Mouse (Mus musculus): ENCODE measurements at regions not wholly inside any gene's neighbourhood (a gene's known extent, or its start where the extent isn't known, plus 50 kb on each side); places are given as distances from the start of the nearest gene placed in this dataset.

DNA sequence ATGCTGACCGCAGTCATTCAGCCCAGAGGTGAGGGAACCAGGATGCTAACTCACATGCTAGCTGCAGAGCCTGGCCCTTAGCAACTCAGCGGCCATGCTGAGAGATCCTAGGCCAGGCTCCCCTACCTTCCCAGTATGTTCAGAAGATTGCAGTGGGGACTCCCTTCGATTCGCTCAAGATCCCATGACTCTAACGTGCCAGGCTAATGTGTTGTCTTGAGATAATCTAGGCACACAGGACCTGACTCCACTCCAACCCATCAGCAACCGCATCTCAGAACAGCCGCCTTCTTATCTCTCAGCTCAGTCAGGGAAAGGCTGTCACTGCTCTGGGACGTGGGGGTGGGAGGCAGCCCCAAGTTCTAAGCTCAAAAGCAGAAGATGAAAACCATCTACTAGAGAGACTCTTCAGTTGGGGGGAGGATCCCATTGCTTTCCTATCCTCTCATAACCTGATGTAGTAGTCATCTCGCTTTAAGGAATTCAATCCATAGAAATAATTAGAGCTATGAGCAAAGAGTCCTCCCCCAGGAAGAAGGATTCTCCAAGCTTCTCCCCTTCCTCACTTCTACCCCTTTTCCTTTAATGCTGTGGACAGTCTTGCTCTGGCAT lies 114.2 kb upstream of the Kit start:
- Histone ChIP-seq H3K36me3 (no peaks in the 10 kb centered on the region), H3K27ac (no peak overlapping the region), H3K9ac (no peak overlapping the region), H3K27me3 (no peaks in the 10 kb centered on the region), H3K4me3 (no peak overlapping the region), H3K9me3 (no peaks in the 10 kb centered on the region), H3K4me2 (no peak overlapping the region), H3K4me1 (replicated peaks) (no peaks in the 10 kb centered on the region)
- ATAC-seq (ENCODE audit: low FRiP score): no peak
- 85% methylated on average over 9 of the region's 9 CpGs for WGBS

DNA sequence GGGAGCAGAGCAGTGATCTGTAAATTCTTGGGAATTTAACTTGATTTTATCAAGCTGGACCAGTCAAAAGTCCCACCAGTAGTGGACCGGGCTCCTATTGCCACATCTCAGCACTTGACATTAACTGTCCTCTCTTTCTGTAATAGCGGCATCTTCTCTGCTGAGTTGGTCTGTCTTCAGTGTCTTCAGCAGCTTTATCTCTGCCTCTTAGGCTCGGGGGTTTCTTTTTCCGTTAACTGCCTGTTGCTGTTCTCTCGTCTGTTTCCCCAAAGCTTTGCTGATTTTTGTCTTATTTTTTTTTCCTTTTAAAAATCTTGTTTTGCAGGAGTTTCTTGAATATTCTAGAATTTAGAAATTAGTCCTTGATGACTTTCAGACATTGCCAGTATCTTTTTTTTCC lies 113.3 kb upstream of the Kit start:
- Histone ChIP-seq H3K9ac (no peak overlapping the region), H3K4me1 (replicated peaks) (no peaks in the 10 kb centered on the region; the same call in 1 of the 2 replicates), H3K27me3 (no peaks in the 10 kb centered on the region), H3K36me3 (no peaks in the 10 kb centered on the region), H3K9me3 (no peaks in the 10 kb centered on the region), H3K4me3 (no peak overlapping the region), H3K4me2 (no peak overlapping the region), H3K27ac (no peak overlapping the region)
- 88% methylated on average over 5 of the region's 5 CpGs for WGBS
- ATAC-seq (ENCODE audit: low FRiP score): no peak

DNA sequence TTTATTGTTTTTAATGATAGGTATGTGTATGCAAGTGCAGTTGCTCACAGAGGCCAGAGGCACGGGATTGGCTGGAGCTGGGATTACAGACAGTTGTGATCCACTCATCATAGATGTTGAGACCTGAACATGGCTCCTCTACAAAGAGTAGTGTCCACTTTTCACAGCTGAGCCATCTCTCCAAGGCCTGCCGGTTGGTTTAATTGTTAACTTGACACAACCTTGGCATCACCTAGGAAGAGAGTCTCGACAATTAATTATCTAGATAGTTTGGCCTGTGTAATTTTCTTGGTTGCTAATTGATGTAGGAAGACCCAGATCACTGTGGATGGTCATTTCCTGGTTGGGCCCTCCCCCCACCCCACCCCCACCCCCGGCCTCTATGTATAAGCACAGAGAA lies 111.1 kb upstream of the Kit start:
- Histone ChIP-seq H3K27me3 (no peaks in the 10 kb centered on the region), H3K4me3 (no peak overlapping the region), H3K4me1 (replicated peaks) (peaks cover 3% of the 10 kb centered on the region; the same call in 1 of the 2 replicates), H3K4me2 (no peak overlapping the region), H3K36me3 (no peaks in the 10 kb centered on the region), H3K27ac (no peak overlapping the region), H3K9me3 (no peaks in the 10 kb centered on the region), H3K9ac (no peak overlapping the region)
- no peak for ATAC-seq (ENCODE audit: low FRiP score)
- WGBS: 93% methylated on average over 4 of the region's 4 CpGs

DNA sequence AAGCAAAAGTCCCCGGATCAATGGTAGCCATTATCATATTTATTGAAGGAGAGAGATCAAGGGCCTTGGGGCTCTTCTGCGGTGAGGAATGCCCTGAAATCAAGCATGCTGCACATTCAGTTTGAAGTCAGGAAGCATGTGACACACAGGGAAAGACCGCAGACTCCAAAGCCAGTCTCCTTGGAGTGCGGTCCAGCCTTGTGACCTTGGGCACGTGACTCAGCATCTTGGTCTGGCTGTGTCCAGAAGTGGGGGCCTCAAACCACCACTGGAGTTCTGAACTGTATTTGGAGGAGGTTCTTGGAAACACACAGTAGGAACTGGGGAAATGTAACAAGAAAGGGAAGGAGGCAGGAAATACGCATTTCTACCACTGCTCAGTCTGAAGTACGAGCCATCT lies 109.0 kb upstream of the Kit start:
- Histone ChIP-seq H3K9me3 (no peaks in the 10 kb centered on the region), H3K9ac (no peak overlapping the region), H3K4me2 (no peak overlapping the region), H3K27me3 (no peaks in the 10 kb centered on the region), H3K27ac (no peak overlapping the region), H3K36me3 (no peaks in the 10 kb centered on the region), H3K4me3 (no peak overlapping the region), H3K4me1 (replicated peaks) (peaks cover 3% of the 10 kb centered on the region; the same call in 1 of the 2 replicates)
- 87% methylated on average over 7 of the region's 7 CpGs for WGBS
- ATAC-seq (ENCODE audit: low FRiP score): no peak

DNA sequence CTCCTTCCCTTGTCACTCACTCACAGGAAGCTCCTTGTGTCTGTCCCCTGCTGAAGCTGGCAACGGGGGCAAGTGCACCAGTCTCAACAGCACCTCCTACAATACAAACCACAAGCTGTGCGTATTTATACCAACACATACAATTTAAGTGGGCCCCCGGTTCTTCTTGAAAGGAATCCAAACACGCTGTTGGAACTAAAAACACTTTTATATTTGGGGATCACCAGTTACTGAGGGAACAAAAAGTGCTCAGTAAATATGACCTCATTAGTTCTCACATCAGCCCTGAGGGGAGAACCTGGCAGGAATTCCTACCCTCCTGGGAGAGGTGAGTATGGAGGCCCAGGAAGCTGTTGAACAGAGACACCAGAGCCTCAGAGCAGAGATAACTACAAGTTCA lies 107.8 kb upstream of the Kit start:
- 79% methylated on average over 4 of the region's 4 CpGs for WGBS
- H3K9ac ChIP-seq: no peak overlapping the region
- no peak overlapping the region for H3K4me3 ChIP-seq
- peaks cover 3% of the 10 kb centered on the region; the same call in 1 of the 2 replicates for H3K4me1 ChIP-seq (replicated peaks)
- no peaks in the 10 kb centered on the region for H3K27me3 ChIP-seq
- H3K4me2 ChIP-seq: no peak overlapping the region
- no peak for ATAC-seq (ENCODE audit: low FRiP score)
- no peak overlapping the region for H3K27ac ChIP-seq
- H3K36me3 ChIP-seq: no peaks in the 10 kb centered on the region
- no peaks in the 10 kb centered on the region for H3K9me3 ChIP-seq

DNA sequence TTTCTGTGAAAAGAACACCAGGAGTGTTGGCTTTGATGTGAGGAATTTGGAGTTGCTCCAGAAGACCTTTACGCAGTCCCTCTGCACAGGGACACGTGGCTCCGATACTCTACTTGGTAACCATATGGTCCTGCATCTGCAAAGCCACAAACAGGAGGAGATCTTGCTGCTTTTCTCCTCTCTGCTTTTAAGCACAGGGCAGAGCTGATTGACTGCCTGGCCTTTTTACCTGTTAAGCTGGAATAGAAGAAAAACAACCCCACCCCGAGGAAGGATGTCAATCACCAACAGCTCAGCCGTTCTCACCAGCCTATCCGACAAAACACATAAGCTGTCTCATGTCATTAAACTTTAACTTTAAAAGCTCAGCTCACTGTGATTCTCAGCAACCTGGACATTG lies 106.8 kb upstream of the Kit start:
- no peak for ATAC-seq (ENCODE audit: low FRiP score)
- H3K4me3 ChIP-seq: no peak overlapping the region
- H3K9me3 ChIP-seq: no peaks in the 10 kb centered on the region
- H3K4me2 ChIP-seq: no peak overlapping the region
- peaks cover 8% of the 10 kb centered on the region; the same call in 1 of the 2 replicates for H3K4me1 ChIP-seq (replicated peaks)
- H3K9ac ChIP-seq: no peak overlapping the region
- no peaks in the 10 kb centered on the region for H3K36me3 ChIP-seq
- H3K27ac ChIP-seq: no peak overlapping the region
- 59% methylated on average over 6 of the region's 6 CpGs for WGBS
- no peaks in the 10 kb centered on the region for H3K27me3 ChIP-seq

DNA sequence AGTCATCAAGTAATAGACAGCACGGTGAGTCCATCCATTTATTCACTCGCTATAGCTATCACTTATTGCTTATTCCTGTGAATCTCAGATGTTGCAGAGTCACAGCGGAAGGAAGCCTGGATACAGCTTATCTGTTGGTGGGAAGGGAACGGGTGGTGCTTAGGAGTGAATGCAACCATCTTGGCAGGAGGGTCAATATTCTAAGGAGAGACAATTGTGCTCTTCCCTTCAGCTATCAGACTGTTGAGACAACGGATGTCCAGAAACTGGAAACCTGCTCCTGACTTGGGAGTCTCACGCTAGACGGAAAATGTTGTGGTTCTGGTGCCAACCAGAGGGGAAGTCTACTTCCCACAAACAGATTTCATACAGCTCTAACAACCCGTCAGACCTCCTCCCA lies 103.7 kb upstream of the Kit start:
- Histone ChIP-seq H3K4me1 (replicated peaks) (peaks cover 8% of the 10 kb centered on the region; the same call in 1 of the 2 replicates), H3K9ac (no peak overlapping the region), H3K9me3 (no peaks in the 10 kb centered on the region), H3K36me3 (no peaks in the 10 kb centered on the region), H3K27me3 (no peaks in the 10 kb centered on the region), H3K4me2 (no peak overlapping the region), H3K4me3 (no peak overlapping the region), H3K27ac (no peak overlapping the region)
- ATAC-seq (ENCODE audit: low FRiP score): no peak
- WGBS: 94% methylated on average over 8 of the region's 8 CpGs

DNA sequence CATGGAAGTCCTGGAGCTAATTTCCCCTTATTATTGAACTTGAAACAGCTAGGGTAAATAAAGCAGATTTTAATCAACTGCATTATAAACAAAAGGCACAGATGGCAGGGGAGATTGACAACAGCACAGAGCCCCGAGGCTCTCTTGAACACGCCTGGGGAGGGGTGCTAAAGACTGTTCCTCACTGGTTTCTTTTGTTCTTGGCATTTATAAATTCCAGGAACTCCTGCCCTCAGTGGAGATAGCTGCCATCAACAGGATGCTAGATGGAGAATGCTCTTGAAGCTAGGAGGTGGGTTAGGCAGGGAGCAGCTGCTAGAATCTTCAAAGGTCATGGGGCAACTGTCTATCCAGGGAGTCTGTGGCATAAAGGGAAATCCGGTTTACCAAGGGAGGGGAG lies 102.2 kb upstream of the Kit start:
- Histone ChIP-seq H3K9me3 (no peaks in the 10 kb centered on the region), H3K27me3 (no peaks in the 10 kb centered on the region), H3K36me3 (no peaks in the 10 kb centered on the region), H3K9ac (no peak overlapping the region), H3K4me1 (replicated peaks) (peaks cover 8% of the 10 kb centered on the region; the same call in 1 of the 2 replicates), H3K4me3 (no peak overlapping the region), H3K27ac (no peak overlapping the region), H3K4me2 (no peak overlapping the region)
- 11% methylated on average over 3 of the region's 3 CpGs for WGBS
- ATAC-seq (ENCODE audit: low FRiP score): no peak

DNA sequence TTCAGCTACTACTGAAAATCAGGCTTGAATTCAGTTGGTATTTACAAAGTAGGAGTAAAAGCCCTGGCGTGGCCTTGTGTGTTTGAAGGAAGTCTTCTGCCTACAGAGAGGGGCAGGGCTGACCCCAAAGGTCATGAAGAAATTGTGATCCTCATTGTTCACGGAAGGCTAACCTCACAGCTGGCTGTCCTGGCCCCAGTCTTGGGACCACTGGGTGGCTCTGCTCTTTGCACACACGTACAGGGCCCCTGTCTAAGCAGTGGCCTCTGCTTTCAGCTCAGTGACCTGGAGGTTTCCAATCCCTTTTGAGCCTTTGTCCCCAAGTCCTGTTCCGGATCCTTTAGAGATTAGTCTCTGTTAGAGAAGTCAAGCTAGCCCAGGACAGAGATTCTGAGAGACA lies 99.3 kb upstream of the Kit start:
- peaks cover 6% of the 10 kb centered on the region; the same call in 1 of the 2 replicates for H3K4me1 ChIP-seq (replicated peaks)
- no peak overlapping the region for H3K4me2 ChIP-seq
- ATAC-seq (ENCODE audit: low FRiP score): no peak
- no peak overlapping the region for H3K4me3 ChIP-seq
- WGBS: 11% methylated on average over 4 of the region's 4 CpGs
- H3K9ac ChIP-seq: no peak overlapping the region
- no peak overlapping the region for H3K27ac ChIP-seq
- no peaks in the 10 kb centered on the region for H3K36me3 ChIP-seq
- H3K27me3 ChIP-seq: no peaks in the 10 kb centered on the region
- no peaks in the 10 kb centered on the region for H3K9me3 ChIP-seq

DNA sequence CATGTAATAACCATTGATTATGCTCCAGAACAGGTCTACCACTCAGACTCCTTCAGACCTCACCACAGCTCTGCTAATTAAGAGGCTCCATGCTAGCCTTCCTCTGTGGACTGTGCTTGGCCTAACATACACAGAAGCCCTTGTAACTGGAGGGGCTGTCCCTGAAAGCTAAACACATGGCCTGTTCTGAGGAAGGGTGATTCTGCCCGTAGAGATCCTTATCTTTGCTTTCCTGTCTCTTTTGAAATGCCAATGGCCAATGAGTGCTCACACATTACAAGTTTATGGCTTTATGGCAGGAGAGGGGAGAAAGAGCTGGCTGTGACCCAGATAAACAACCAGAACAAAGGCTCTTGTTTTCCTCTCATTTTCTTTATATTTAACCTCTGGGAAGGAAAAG lies 96.2 kb upstream of the Kit start:
- WGBS: 29% methylated on average over 1 of the region's 1 CpGs
- Histone ChIP-seq H3K4me3 (no peak overlapping the region), H3K27me3 (no peaks in the 10 kb centered on the region), H3K27ac (no peak overlapping the region), H3K4me1 (replicated peaks) (peaks cover 5% of the 10 kb centered on the region), H3K4me2 (no peak overlapping the region), H3K36me3 (no peaks in the 10 kb centered on the region), H3K9ac (no peak overlapping the region), H3K9me3 (no peaks in the 10 kb centered on the region)
- no peak for ATAC-seq (ENCODE audit: low FRiP score)

DNA sequence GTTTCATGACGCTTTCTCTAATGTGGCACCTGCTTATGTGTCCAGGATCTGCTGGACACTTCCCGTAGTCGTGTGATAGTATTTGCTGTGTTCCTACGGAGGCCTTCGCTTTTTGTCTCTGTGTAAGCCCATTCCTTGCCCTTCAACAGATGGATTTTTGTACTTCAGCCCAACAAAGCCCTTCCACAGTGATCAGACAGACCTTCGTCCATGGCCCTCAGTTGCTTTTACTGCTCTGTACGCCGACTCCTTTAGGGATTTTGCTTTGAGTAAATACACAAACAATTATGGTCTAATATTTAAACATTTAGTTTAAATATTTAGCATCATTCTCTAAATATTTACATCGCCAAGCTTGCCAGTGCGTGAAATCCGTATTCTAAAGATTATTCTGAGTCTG lies 95.6 kb upstream of the Kit start:
- H3K36me3 ChIP-seq: no peaks in the 10 kb centered on the region
- H3K9me3 ChIP-seq: no peaks in the 10 kb centered on the region
- H3K4me1 ChIP-seq (replicated peaks): peaks cover 5% of the 10 kb centered on the region
- ATAC-seq (ENCODE audit: low FRiP score): no peak
- H3K27me3 ChIP-seq: no peaks in the 10 kb centered on the region
- no peak overlapping the region for H3K4me3 ChIP-seq
- H3K27ac ChIP-seq: no peak overlapping the region
- H3K4me2 ChIP-seq: no peak overlapping the region
- no peak overlapping the region for H3K9ac ChIP-seq
- 90% methylated on average over 11 of the region's 11 CpGs for WGBS

DNA sequence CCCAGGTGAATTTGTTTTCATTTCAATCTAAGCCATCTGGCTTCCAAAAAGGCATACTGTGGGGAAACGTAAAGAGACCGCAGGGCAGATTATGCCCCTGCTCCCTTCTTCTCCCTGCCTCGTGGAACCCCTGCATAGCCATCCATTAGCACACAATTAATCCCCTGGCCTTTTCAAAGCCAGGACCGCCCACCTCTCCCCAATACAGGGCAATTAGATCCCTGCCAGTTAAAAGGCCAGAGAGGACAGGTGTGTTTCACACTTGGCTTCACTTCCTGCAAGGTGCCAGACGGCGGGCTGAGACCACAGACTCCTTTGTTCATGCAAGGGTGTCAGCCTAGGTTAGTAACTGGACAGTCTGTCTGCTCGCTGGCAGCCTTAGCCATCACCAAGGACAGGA lies 93.1 kb upstream of the Kit start:
- Histone ChIP-seq H3K27me3 (no peaks in the 10 kb centered on the region), H3K4me1 (replicated peaks) (peaks cover 5% of the 10 kb centered on the region), H3K9ac (no peak overlapping the region), H3K36me3 (no peaks in the 10 kb centered on the region), H3K4me3 (no peak overlapping the region), H3K27ac (no peak overlapping the region), H3K9me3 (no peaks in the 10 kb centered on the region), H3K4me2 (no peak overlapping the region)
- no peak for ATAC-seq (ENCODE audit: low FRiP score)
- WGBS: 23% methylated on average over 7 of the region's 7 CpGs

DNA sequence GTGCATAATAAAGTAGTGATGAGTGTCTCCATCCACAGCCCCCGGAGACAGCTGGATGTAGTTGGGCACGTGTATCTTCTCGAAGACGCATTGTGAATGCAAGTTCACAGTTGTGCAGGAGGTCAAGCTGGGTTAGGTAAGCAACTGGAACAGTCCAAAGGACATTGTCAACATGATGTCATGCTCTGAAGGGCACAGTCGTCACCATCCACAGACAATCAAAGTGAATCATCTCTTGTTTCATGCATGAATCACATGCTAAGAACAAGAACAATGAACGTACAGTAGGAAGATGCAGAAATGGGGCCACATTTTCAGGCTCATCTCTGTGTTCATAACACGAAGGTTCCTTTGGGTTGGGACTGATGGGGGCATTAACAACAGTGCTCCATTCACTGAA lies 90.4 kb upstream of the Kit start:
- H3K4me3 ChIP-seq: no peak overlapping the region
- peaks cover 5% of the 10 kb centered on the region for H3K4me1 ChIP-seq (replicated peaks)
- no peaks in the 10 kb centered on the region for H3K9me3 ChIP-seq
- WGBS: 81% methylated on average over 7 of the region's 7 CpGs
- ATAC-seq (ENCODE audit: low FRiP score): no peak
- no peaks in the 10 kb centered on the region for H3K27me3 ChIP-seq
- H3K9ac ChIP-seq: no peak overlapping the region
- H3K36me3 ChIP-seq: no peaks in the 10 kb centered on the region
- no peak overlapping the region for H3K4me2 ChIP-seq
- no peak overlapping the region for H3K27ac ChIP-seq

All from hindbrain, embryonic 13.5 days (tissue).